Mouse (Mus musculus): ENCODE measurements around the gene Tmc4.

- no peak for TF ChIP-seq CTCF (IDR thresholded peaks at IDR 0.05; ENCODE audit: borderline replicate concordance, insufficient read depth, low read length)
- no peak for TF ChIP-seq POLR2A (IDR thresholded peaks at IDR 0.05; ENCODE audit: low read depth, low read length)
Measured at GRCm38 (mm10) chr7:3706343-3706934, 29.1 kb upstream of the Tmc4 start.
